Mouse (Mus musculus) intestine, postnatal 0 days (tissue): ENCODE results near the gene Lctl. TPM values are rescaled to one million over a fixed set of nuclear protein-coding genes. Genes with fewer than 3 reads are reported as not detected.
"Not testable (repeated sequence)": the region's sequence is repeated elsewhere in the genome, so short reads cannot be mapped to it uniquely, and the experiment has no call there.

Experiments used
- ATAC-seq: fragments of 200-750 bp; cut with Nextera tagmentation; 2 replicates; pipeline ENCODE4 v1.8.0; 2017; ENCODE audit warnings: mild to moderate bottlenecking, moderate TSS enrichment, moderate library complexity
- H3K27ac ChIP-seq: fragments of 300-500 bp; sonication (generic); 2 replicates; pipeline ENCODE4 v1.5.1; 2014; ENCODE audit warnings: mild to moderate bottlenecking, low read depth, low read length, moderate library complexity
- H3K27me3 ChIP-seq: fragments of 300-500 bp; sonication (generic); replicated peaks from 2 replicates; pipeline ENCODE4 v1.6.1; 2014; ENCODE audit warnings: low read length, mixed read lengths; ENCODE audit not compliant: control insufficient read depth, insufficient read depth
- H3K36me3 ChIP-seq: fragments of 300-500 bp; sonication (generic); 2 replicates; pipeline ENCODE4 v1.6.1; 2014; ENCODE audit warnings: mild to moderate bottlenecking, moderate library complexity; ENCODE audit not compliant: control insufficient read depth, insufficient read depth
- H3K4me1 ChIP-seq: fragments of 300-500 bp; sonication (generic); replicated peaks from 2 replicates; pipeline ENCODE4 v1.6.1; 2014; ENCODE audit warnings: antibody characterized with exemption, low read length, mixed read lengths; ENCODE audit not compliant: control insufficient read depth, insufficient read depth
- H3K4me2 ChIP-seq: fragments of 300-500 bp; sonication (generic); replicated peaks from 2 replicates; pipeline ENCODE4 v1.6.1; 2014; ENCODE audit warnings: low read depth, mild to moderate bottlenecking, moderate library complexity
- H3K4me3 ChIP-seq: fragments of 300-500 bp; sonication (generic); 2 replicates; pipeline ENCODE4 v1.5.1; 2014; ENCODE audit warnings: low read depth, low read length
- H3K9ac ChIP-seq: fragments of 300-500 bp; sonication (generic); 2 replicates; pipeline ENCODE4 v1.6.1; 2014; ENCODE audit warnings: mild to moderate bottlenecking, low read depth, low read length
- H3K9me3 ChIP-seq: fragments of 300-500 bp; sonication (generic); 2 replicates; pipeline ENCODE4 v1.6.1; 2016; ENCODE audit warnings: mixed run types; ENCODE audit not compliant: control insufficient read depth
- CTCF ChIP-seq: sonication (generic); IDR thresholded peaks from 2 replicates; pipeline ENCODE4 v1.5.1; 2016; ENCODE audit warnings: low read depth, mild to moderate bottlenecking, control low read depth, antibody characterized with exemption, moderate library complexity
- WGBS: fragments of 180-500 bp; shearing (Covaris S2); extraction: QIAGEN DNeasy Blood & Tissue Kit; methylation state at CpG from one replicate; pipeline ENCODE4 v1.1.7; 2014; 5-methylcytosine and 5-hydroxymethylcytosine counted together
- polyA plus RNA-seq: library from polyadenylated mRNA; unstranded; fragments of >200 nt; fragmentation: Nextera tagmentation; extraction: Ambion mirVana; gene quantifications from 2 replicates; pipeline ENCODE4 v1.2.1, GENCODE M21; 2015

Lctl gene
- polyA plus RNA-seq, 1 experiment from 2014 or later = 0.09 TPM

GRCm38 (mm10) chr9:64122601-64123000 lies 5.7 kb downstream of the Lctl start:
- Histone ChIP-seq H3K4me3 (no peak overlapping the region), H3K9ac (no peak overlapping the region), H3K27ac (no peak overlapping the region), H3K27me3 (no peaks in the 10 kb centered on the region), H3K9me3 (no peaks in the 10 kb centered on the region), H3K36me3 (no peaks in the 10 kb centered on the region), H3K4me1 (no peaks in the 10 kb centered on the region; the same call in 1 of the 2 replicates), H3K4me2 (no peak overlapping the region)
- no peak for ATAC-seq
- TF ChIP-seq CTCF = no peak
- WGBS = 95% methylated on average over 10 of the region's 10 CpGs

GRCm38 (mm10) chr9:64124846-64125245 lies 7.9 kb downstream of the Lctl start:
- WGBS = 62% methylated on average over 3 of the region's 3 CpGs
- not testable (repeated sequence) for ATAC-seq, H3K4me2 ChIP-seq, H3K4me1 ChIP-seq, H3K9me3 ChIP-seq, H3K27ac ChIP-seq, H3K9ac ChIP-seq, H3K4me3 ChIP-seq, H3K27me3 ChIP-seq, H3K36me3 ChIP-seq

- H3K4me1 ChIP-seq = no peaks in the 10 kb centered on the region; the same call in 1 of the 2 replicates
- H3K27ac ChIP-seq = no peak overlapping the region
- no peak for ATAC-seq
- no peak overlapping the region for H3K9ac ChIP-seq
- H3K27me3 ChIP-seq = no peaks in the 10 kb centered on the region
- no peaks in the 10 kb centered on the region for H3K9me3 ChIP-seq
- 70% methylated on average over 3 of the region's 3 CpGs for WGBS
- no peak overlapping the region for H3K4me2 ChIP-seq
- H3K4me3 ChIP-seq = no peak overlapping the region
- no peaks in the 10 kb centered on the region for H3K36me3 ChIP-seq
- no peak for TF ChIP-seq CTCF
Measured at GRCm38 (mm10) chr9:64125307-64125706, 8.4 kb downstream of the Lctl start.

GRCm38 (mm10) chr9:64126121-64126520 lies 9.2 kb downstream of the Lctl start:
- no peak overlapping the region for H3K4me3 ChIP-seq
- H3K4me2 ChIP-seq = no peak overlapping the region
- no peak for ATAC-seq

GRCm38 (mm10) chr9:64131623-64132022 lies 14.7 kb downstream of the Lctl start:
- WGBS = 53% methylated on average over 6 of the region's 6 CpGs
- peak; percentile 53; the same call in 1 of the 2 replicates for ATAC-seq
- no peaks in the 10 kb centered on the region for H3K9me3 ChIP-seq

More at GRCm38 (mm10) chr9:64126121-64126520, 9.2 kb downstream of the Lctl start:
- no peaks in the 10 kb centered on the region; the same call in 1 of the 2 replicates for H3K4me1 ChIP-seq
- H3K9me3 ChIP-seq = no peaks in the 10 kb centered on the region
- H3K9ac ChIP-seq = no peak overlapping the region
- no peak for TF ChIP-seq CTCF
- WGBS = 66% methylated on average over 12 of the region's 12 CpGs
- H3K27me3 ChIP-seq = no peaks in the 10 kb centered on the region
- H3K27ac ChIP-seq = no peak overlapping the region
- H3K36me3 ChIP-seq = no peaks in the 10 kb centered on the region

GRCm38 (mm10) chr9:64138896-64139295 lies 21.9 kb downstream of the Lctl start:
- not testable (repeated sequence) for H3K4me1 ChIP-seq, H3K27me3 ChIP-seq, H3K27ac ChIP-seq, H3K4me3 ChIP-seq, H3K4me2 ChIP-seq, H3K9me3 ChIP-seq, H3K9ac ChIP-seq, ATAC-seq, H3K36me3 ChIP-seq
- peak; percentile 77 for TF ChIP-seq CTCF
- 5% methylated on average over 6 of the region's 6 CpGs for WGBS

More at GRCm38 (mm10) chr9:64131623-64132022, 14.7 kb downstream of the Lctl start:
- Histone ChIP-seq H3K4me2 (no peak overlapping the region), H3K36me3 (no peaks in the 10 kb centered on the region), H3K27ac (no peak overlapping the region), H3K9ac (no peak overlapping the region), H3K4me1 (0 out of 2 replicates have a peak, but pooled peaks cover 7% of the 10 kb centered on the region), H3K27me3 (no peaks in the 10 kb centered on the region), H3K4me3 (no peak overlapping the region)
- TF ChIP-seq CTCF = no peak

- no peak overlapping the region for H3K4me2 ChIP-seq
- H3K9me3 ChIP-seq = no peaks in the 10 kb centered on the region
- no peak overlapping the region for H3K4me3 ChIP-seq
- no peak overlapping the region for H3K27ac ChIP-seq
- H3K4me1 ChIP-seq = no peaks in the 10 kb centered on the region
- H3K27me3 ChIP-seq = no peaks in the 10 kb centered on the region
- H3K36me3 ChIP-seq = 0 out of 2 replicates have a peak, but pooled peaks cover 7% of the 10 kb centered on the region
- TF ChIP-seq CTCF = no peak
- H3K9ac ChIP-seq = no peak overlapping the region
- no peak for ATAC-seq
- 82% methylated on average over 9 of the region's 9 CpGs for WGBS
Measured at GRCm38 (mm10) chr9:64139879-64140278, 22.9 kb downstream of the Lctl start.
